Comparison of ENCODE assay signal across 17 mouse cellular contexts in genomic region chr16:5370496-5370895, GRCm38 (mm10).
A peak's percentile ranks its signal among the peaks of the same experiment; 100 is the strongest.
DNase-seq lines count a peak whose midpoint lies in the region; ATAC-seq and TF ChIP-seq lines count a peak whose summit lies in the region.
"Had no signal": no experiment of that assay in that cellular context is flagged by ENCODE, and none has a peak within 500 bp of the region (broad histone marks: within the 10 kb centered on the region; RNA-seq: fewer than 3 reads in every experiment).

No protein-coding gene starts in this region.

- peak; percentile 22 for TF ChIP-seq CTCF in liver, postnatal 0 days (IDR thresholded peaks at IDR 0.05; ENCODE audit: low read depth)
- TF ChIP-seq CTCF in E14TG2a.4 (conservative IDR thresholded peaks at IDR 0.05; ENCODE audit: low read length), result peak; percentile 33; the same call in 1 of the 2 replicates

- ATAC-seq in forebrain, embryonic 11.5 days (replicated peaks; ENCODE audit: low FRiP score), result no peak
- ATAC-seq in forebrain, embryonic 14.5 days, result no peak
- ATAC-seq in liver, postnatal 0 days, result no peak
- no peak for ATAC-seq in liver, embryonic 12.5 days
- ATAC-seq in megakaryocyte progenitor cell, adult 5-6 weeks (replicated peaks; ENCODE audit: poor library complexity), result 0 out of 2 replicates have a peak, but pooled peaks have one; percentile 40

- no peaks in the 10 kb centered on the region for H3K4me1 ChIP-seq in forebrain, embryonic 11.5 days (replicated peaks; ENCODE audit: control insufficient read depth, insufficient read depth, low read length)
- H3K4me1 ChIP-seq in forebrain, embryonic 14.5 days (ENCODE audit: control insufficient read depth, insufficient read depth, low read length), result no peaks in the 10 kb centered on the region
- H3K4me1 ChIP-seq in liver, postnatal 0 days (ENCODE audit: insufficient read depth), result no peaks in the 10 kb centered on the region
- no peaks in the 10 kb centered on the region for H3K4me1 ChIP-seq in liver, embryonic 12.5 days
- H3K4me1 ChIP-seq in E14TG2a.4 (replicated peaks; ENCODE audit: low read depth, low read length), result peaks cover 13% of the 10 kb centered on the region

- no peak overlapping the region for H3K4me2 ChIP-seq in forebrain, embryonic 11.5 days (ENCODE audit: low read depth, low read length, severe bottlenecking)
- no peak overlapping the region for H3K4me2 ChIP-seq in forebrain, embryonic 14.5 days (ENCODE audit: low read length)
- H3K4me2 ChIP-seq in liver, postnatal 0 days (ENCODE audit: low read depth, low read length), result no peak overlapping the region
- H3K4me2 ChIP-seq in liver, embryonic 12.5 days, result no peak overlapping the region
- H3K4me2 ChIP-seq: embryonic facial prominence, embryonic 12.5 days; heart, embryonic 12.5 days; liver, embryonic 11.5 days had no signal

- no peak overlapping the region for H3K4me3 ChIP-seq in forebrain, embryonic 11.5 days (ENCODE audit: low read depth, low read length)
- no peak overlapping the region for H3K4me3 ChIP-seq in forebrain, embryonic 14.5 days (ENCODE audit: low read depth, low read length)
- no peak overlapping the region for H3K4me3 ChIP-seq in liver, postnatal 0 days (ENCODE audit: low read depth, low read length)
- no peak overlapping the region for H3K4me3 ChIP-seq in liver, embryonic 12.5 days
- H3K4me3 ChIP-seq in E14TG2a.4 (replicated peaks; ENCODE audit: low read length), result no peak overlapping the region
- H3K4me3 ChIP-seq: embryonic facial prominence, embryonic 12.5 days; heart, embryonic 12.5 days; hindbrain, embryonic 10.5 days; midbrain, embryonic 10.5 days had no signal

- H3K9ac ChIP-seq in forebrain, embryonic 11.5 days (ENCODE audit: low read length), result no peak overlapping the region
- H3K9ac ChIP-seq in forebrain, embryonic 14.5 days (ENCODE audit: low read length), result no peak overlapping the region
- no peak overlapping the region for H3K9ac ChIP-seq in liver, postnatal 0 days (replicated peaks)
- no peak overlapping the region for H3K9ac ChIP-seq in liver, embryonic 12.5 days
- H3K9ac ChIP-seq: embryonic facial prominence, embryonic 12.5 days; heart, embryonic 12.5 days had no signal

- no peaks in the 10 kb centered on the region for H3K36me3 ChIP-seq in forebrain, embryonic 11.5 days (ENCODE audit: control insufficient read depth, insufficient read depth, low read length)
- no peaks in the 10 kb centered on the region for H3K36me3 ChIP-seq in forebrain, embryonic 14.5 days (ENCODE audit: control insufficient read depth, insufficient read depth, low read length)
- no peaks in the 10 kb centered on the region for H3K36me3 ChIP-seq in liver, postnatal 0 days (replicated peaks; ENCODE audit: insufficient read depth, low read length)
- no peaks in the 10 kb centered on the region for H3K36me3 ChIP-seq in liver, embryonic 12.5 days
- H3K36me3 ChIP-seq in E14TG2a.4 (ENCODE audit: insufficient read depth, low read length), result no peaks in the 10 kb centered on the region
- H3K36me3 ChIP-seq: embryonic facial prominence, embryonic 12.5 days; heart, embryonic 12.5 days; hindbrain, embryonic 10.5 days; midbrain, embryonic 10.5 days had no signal

- no peaks in the 10 kb centered on the region for H3K9me3 ChIP-seq in forebrain, embryonic 11.5 days (ENCODE audit: control insufficient read depth, low read length)
- H3K9me3 ChIP-seq in forebrain, embryonic 14.5 days (replicated peaks; ENCODE audit: control insufficient read depth, low read length), result no peaks in the 10 kb centered on the region
- no peaks in the 10 kb centered on the region for H3K9me3 ChIP-seq in liver, postnatal 0 days (ENCODE audit: low read length)
- H3K9me3 ChIP-seq in liver, embryonic 12.5 days (replicated peaks), result no peaks in the 10 kb centered on the region
- no peaks in the 10 kb centered on the region for H3K9me3 ChIP-seq in E14TG2a.4 (ENCODE audit: low read length)
- H3K9me3 ChIP-seq: embryonic facial prominence, embryonic 12.5 days; heart, embryonic 12.5 days; hindbrain, embryonic 10.5 days; midbrain, embryonic 10.5 days had no signal

- no peaks in the 10 kb centered on the region for H3K27me3 ChIP-seq in forebrain, embryonic 11.5 days (ENCODE audit: control insufficient read depth, insufficient read depth, low read length)
- H3K27me3 ChIP-seq in forebrain, embryonic 14.5 days (replicated peaks; ENCODE audit: control insufficient read depth, insufficient read depth, low read length), result no peaks in the 10 kb centered on the region
- H3K27me3 ChIP-seq in liver, postnatal 0 days (ENCODE audit: insufficient read depth, low read length), result no peaks in the 10 kb centered on the region
- peaks cover 10% of the 10 kb centered on the region; the same call in 1 of the 2 replicates for H3K27me3 ChIP-seq in liver, embryonic 12.5 days (replicated peaks)
- no peaks in the 10 kb centered on the region for H3K27me3 ChIP-seq in E14TG2a.4 (ENCODE audit: insufficient read depth, low read length)
- H3K27me3 ChIP-seq: embryonic facial prominence, embryonic 12.5 days; heart, embryonic 12.5 days had no signal

- no peak for TF ChIP-seq EP300 in liver, postnatal 0 days (IDR thresholded peaks at IDR 0.05; ENCODE audit: low read depth)

- DNase-seq in forebrain, embryonic 11.5 days (ENCODE audit: low spot score), result peak; percentile 6
- DNase-seq in forebrain, embryonic 14.5 days (ENCODE audit: low spot score), result no peak
- DNase-seq in liver, postnatal 0 days, result no peak
- no peak for DNase-seq in kidney, adult 11 months
- no peak for DNase-seq in adrenal gland, adult 18-20 months (ENCODE audit: low spot score in 2 of 2)
- DNase-seq: cerebellum, postnatal 14 days; gastrocnemius, postnatal 10 days; kidney, postnatal 10 days; lung, postnatal 14 days had no signal

- no peak overlapping the region for H3K27ac ChIP-seq in forebrain, embryonic 11.5 days (ENCODE audit: low read depth, low read length)
- H3K27ac ChIP-seq in forebrain, embryonic 14.5 days (ENCODE audit: low read depth, low read length), result no peak overlapping the region
- H3K27ac ChIP-seq in liver, postnatal 0 days (ENCODE audit: low read depth), result no peak overlapping the region
- no peak overlapping the region for H3K27ac ChIP-seq in liver, embryonic 12.5 days
- H3K27ac ChIP-seq: embryonic facial prominence, embryonic 12.5 days; hindbrain, embryonic 10.5 days; midbrain, embryonic 10.5 days had no signal
